Mouse (Mus musculus): ENCODE results near the gene Odr4. TPM values are rescaled to one million over a fixed set of nuclear protein-coding genes. Genes with fewer than 3 reads are reported as not detected.

Odr4 gene
- polyA plus RNA-seq, 1 experiment from 2014 or later, result 46.3 TPM

- Histone ChIP-seq H3K9me3 (ENCODE audit: control insufficient read depth, low read length) (no peaks in the 10 kb centered on the region), H3K4me1 (replicated peaks; ENCODE audit: control insufficient read depth, insufficient read depth, low read length) (no peaks in the 10 kb centered on the region), H3K4me3 (replicated peaks; ENCODE audit: low read length) (no peak overlapping the region), H3K27me3 (replicated peaks; ENCODE audit: control insufficient read depth, insufficient read depth, low read length) (no peaks in the 10 kb centered on the region), H3K27ac (ENCODE audit: low read length) (no peak overlapping the region), H3K36me3 (ENCODE audit: control insufficient read depth, insufficient read depth) (peaks cover 7% of the 10 kb centered on the region; the same call in 1 of the 2 replicates), H3K4me2 (ENCODE audit: low read length) (no peak overlapping the region), H3K9ac (replicated peaks; ENCODE audit: low read depth, low read length) (no peak overlapping the region)
- WGBS, result 91% methylated on average over 3 of the region's 3 CpGs
- ATAC-seq, result no peak
These were observed 20.0 kb downstream of the Odr4 start for GRCm38 (mm10) chr1:150372895-150373294.

- no peaks in the 10 kb centered on the region for H3K9me3 ChIP-seq (ENCODE audit: control insufficient read depth, low read length)
- H3K27me3 ChIP-seq (replicated peaks; ENCODE audit: control insufficient read depth, insufficient read depth, low read length), result no peaks in the 10 kb centered on the region
- H3K27ac ChIP-seq (ENCODE audit: low read length), result no peak overlapping the region
- H3K4me1 ChIP-seq (replicated peaks; ENCODE audit: control insufficient read depth, insufficient read depth, low read length), result no peaks in the 10 kb centered on the region
- H3K4me2 ChIP-seq (ENCODE audit: low read length), result no peak overlapping the region
- no peak for ATAC-seq
- 89% methylated on average over 1 of the region's 1 CpGs for WGBS
- no peak overlapping the region for H3K9ac ChIP-seq (replicated peaks; ENCODE audit: low read depth, low read length)
- H3K4me3 ChIP-seq (replicated peaks; ENCODE audit: low read length), result no peak overlapping the region
- H3K36me3 ChIP-seq (ENCODE audit: control insufficient read depth, insufficient read depth), result peaks cover 17% of the 10 kb centered on the region
These were observed 32.0 kb downstream of the Odr4 start for GRCm38 (mm10) chr1:150360864-150361263.

- no peaks in the 10 kb centered on the region for H3K4me1 ChIP-seq (replicated peaks; ENCODE audit: control insufficient read depth, insufficient read depth, low read length)
- no peak overlapping the region for H3K4me2 ChIP-seq (ENCODE audit: low read length)
- WGBS, result 72% methylated on average over 2 of the region's 2 CpGs
- H3K4me3 ChIP-seq (replicated peaks; ENCODE audit: low read length), result no peak overlapping the region
- H3K9ac ChIP-seq (replicated peaks; ENCODE audit: low read depth, low read length), result no peak overlapping the region
- no peak for ATAC-seq
- H3K9me3 ChIP-seq (ENCODE audit: control insufficient read depth, low read length), result no peaks in the 10 kb centered on the region
- no peaks in the 10 kb centered on the region for H3K27me3 ChIP-seq (replicated peaks; ENCODE audit: control insufficient read depth, insufficient read depth, low read length)
- no peak overlapping the region for H3K27ac ChIP-seq (ENCODE audit: low read length)
- H3K36me3 ChIP-seq (ENCODE audit: control insufficient read depth, insufficient read depth), result no peaks in the 10 kb centered on the region
These were observed 57.8 kb downstream of the Odr4 start for GRCm38 (mm10) chr1:150335111-150335510.

GRCm38 (mm10) chr1:150319205-150319604 lies 73.7 kb downstream of the Odr4 start, which contains the start of gene Pdc:
TSS of gene Pdc (plus strand) at chr1:150319417.
- no peaks in the 10 kb centered on the region for H3K36me3 ChIP-seq (ENCODE audit: control insufficient read depth, insufficient read depth)
- H3K4me3 ChIP-seq (replicated peaks; ENCODE audit: low read length), result no peak within 1 kb of the TSS
- no peak for ATAC-seq
- no peak within 1 kb of the TSS for H3K4me2 ChIP-seq (ENCODE audit: low read length)
- H3K4me1 ChIP-seq (replicated peaks; ENCODE audit: control insufficient read depth, insufficient read depth, low read length), result no peaks in the 10 kb centered on the region
- WGBS, result 90% methylated on average over 1 of the region's 1 CpGs
- no peak within 1 kb of the TSS for H3K9ac ChIP-seq (replicated peaks; ENCODE audit: low read depth, low read length)
- no peak within 1 kb of the TSS for H3K27ac ChIP-seq (ENCODE audit: low read length)
- no peaks in the 10 kb centered on the region for H3K9me3 ChIP-seq (ENCODE audit: control insufficient read depth, low read length)
- no peaks in the 10 kb centered on the region for H3K27me3 ChIP-seq (replicated peaks; ENCODE audit: control insufficient read depth, insufficient read depth, low read length)

Other genes starting within 250 kb of the Odr4 start
- gene Pdc, start 73.7 kb downstream of the Odr4 start, polyA plus RNA-seq (2015; fragmentation: Nextera tagmentation; extraction: Ambion mirVana), result not detected in 2 replicates
- 134 and 141 TPM in 2 replicates for gene Tpr, start 242 bp downstream of the Odr4 start, polyA plus RNA-seq (2015; fragmentation: Nextera tagmentation; extraction: Ambion mirVana)
- 0.53 and 0.68 TPM in 2 replicates for gene Prg4, start 73.1 kb upstream of the Odr4 start, polyA plus RNA-seq (2015; fragmentation: Nextera tagmentation; extraction: Ambion mirVana)